Mouse (Mus musculus): ENCODE data around the gene Nsun7.

Gene Nsun7

GRCm38 (mm10) chr5:66337025-66337968 lies 77.6 kb downstream of the Nsun7 start:
- DNase-seq (ENCODE audit: low spot score) = no peak

- no peak for DNase-seq (ENCODE audit: low spot score)
These were observed 78.3 kb downstream of the Nsun7 start for GRCm38 (mm10) chr5:66337969-66338345.

GRCm38 (mm10) chr5:66338583-66338982 lies 78.9 kb downstream of the Nsun7 start:
- no peak for DNase-seq (ENCODE audit: low spot score)

GRCm38 (mm10) chr5:66340356-66341102 lies 80.8 kb downstream of the Nsun7 start:
- no peak for DNase-seq (ENCODE audit: low spot score)

GRCm38 (mm10) chr5:66341848-66342247 lies 82.2 kb downstream of the Nsun7 start:
- no peak for DNase-seq (ENCODE audit: low spot score)

- no peak for DNase-seq (ENCODE audit: low spot score)
These were observed 82.6 kb downstream of the Nsun7 start for GRCm38 (mm10) chr5:66342285-66342684.

- DNase-seq (ENCODE audit: low spot score) = no peak
These were observed 84.5 kb downstream of the Nsun7 start for GRCm38 (mm10) chr5:66344182-66344581.

- DNase-seq (ENCODE audit: low spot score) = no peak
These were observed 85.4 kb downstream of the Nsun7 start for GRCm38 (mm10) chr5:66345140-66345539.

- no peak for DNase-seq (ENCODE audit: low spot score)
These were observed 87.1 kb downstream of the Nsun7 start for GRCm38 (mm10) chr5:66346756-66347155.
